Mouse (Mus musculus) testis, adult 2 months (tissue): ENCODE measurements around the gene Adra1b.

ENCODE experiments used
- CTCF ChIP-seq: fragments of 200-500 bp; IDR thresholded peaks from 2 replicates; pipeline ENCODE4 v1.5.1; 2012; ENCODE audit warnings: low read depth, mild to moderate bottlenecking, inconsistent platforms, low read length, moderate library complexity; ENCODE audit not compliant: control insufficient read depth, insufficient read depth, insufficient replicate concordance
- POLR2A ChIP-seq: fragments of 200-500 bp; IDR thresholded peaks from 2 replicates; pipeline ENCODE4 v1.6.1; 2012; ENCODE audit warnings: low read depth, mild to moderate bottlenecking, inconsistent platforms, low read length, moderate library complexity; ENCODE audit not compliant: control insufficient read depth

DNA sequence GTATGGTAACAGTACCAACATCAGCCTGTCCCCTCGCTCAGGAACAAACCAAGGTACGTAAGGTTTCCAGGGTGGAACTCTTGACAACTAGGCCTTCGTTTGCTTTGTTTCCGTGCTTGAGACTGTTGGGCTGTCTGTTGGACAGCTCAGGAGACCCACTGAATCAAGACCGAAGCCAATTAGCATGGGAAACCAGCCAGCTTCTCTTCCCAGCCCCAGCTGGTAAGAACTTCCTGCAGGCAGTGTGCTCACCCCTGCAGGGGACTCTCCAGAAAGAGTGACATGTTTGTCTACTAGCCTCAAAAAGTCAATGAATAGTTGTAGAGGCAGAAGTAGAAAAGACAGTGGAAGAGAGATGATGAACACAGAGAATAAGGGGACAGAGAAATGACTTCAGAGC is 23.8 kb downstream of the Adra1b start:
- TF ChIP-seq POLR2A, result no peak
- no peak for TF ChIP-seq CTCF
